Mouse (Mus musculus): Measurements from ENCODE around the gene Hist1h3f. TPM values are rescaled to one million over a fixed set of nuclear protein-coding genes. Genes with fewer than 3 reads are reported as not detected.

Hist1h3f gene
- polyA plus RNA-seq, 1 experiment from 2014 or later: 0.94 TPM

- no peak overlapping the region for H3K9ac ChIP-seq (replicated peaks; ENCODE audit: low read depth, low read length)
- 35% methylated on average over 9 of the region's 9 CpGs for whole genome bisulfite sequencing
- no peak overlapping the region for H3K4me3 ChIP-seq (ENCODE audit: low read depth, low read length)
- no peaks in the 10 kb centered on the region for H3K36me3 ChIP-seq (ENCODE audit: control insufficient read depth, insufficient read depth, low read length)
- no peak for ATAC-seq (ENCODE audit: insufficient number of reproducible peaks, insufficient read depth, low FRiP score, low read depth)
- no peaks in the 10 kb centered on the region for H3K9me3 ChIP-seq (ENCODE audit: control insufficient read depth, low read depth, low read length)
- peaks cover 22% of the 10 kb centered on the region; the same call in 1 of the 2 replicates for H3K4me1 ChIP-seq (ENCODE audit: control insufficient read depth, insufficient read depth, low read length)
- H3K27me3 ChIP-seq (ENCODE audit: control insufficient read depth, insufficient read depth, low read length): no peaks in the 10 kb centered on the region
- H3K4me2 ChIP-seq (replicated peaks; ENCODE audit: low read depth, low read length): peak overlapping the region; percentile 27
- H3K27ac ChIP-seq (ENCODE audit: low read length): no peak overlapping the region
Observed at GRCm38 (mm10) chr13:23502031-23502567, 41.8 kb upstream of the Hist1h3f start.

GRCm38 (mm10) chr13:23502916-23503315, 40.9 kb upstream of the Hist1h3f start:
- peaks cover 18% of the 10 kb centered on the region; the same call in 1 of the 2 replicates for H3K4me1 ChIP-seq (ENCODE audit: control insufficient read depth, insufficient read depth, low read length)
- H3K27ac ChIP-seq (ENCODE audit: low read length): no peak overlapping the region
- H3K9me3 ChIP-seq (ENCODE audit: control insufficient read depth, low read depth, low read length): no peaks in the 10 kb centered on the region
- H3K4me3 ChIP-seq (ENCODE audit: low read depth, low read length): no peak overlapping the region
- ATAC-seq (ENCODE audit: insufficient number of reproducible peaks, insufficient read depth, low FRiP score, low read depth): no peak
- 55% methylated on average over 4 of the region's 4 CpGs for WGBS
- no peaks in the 10 kb centered on the region for H3K36me3 ChIP-seq (ENCODE audit: control insufficient read depth, insufficient read depth, low read length)
- no peaks in the 10 kb centered on the region for H3K27me3 ChIP-seq (ENCODE audit: control insufficient read depth, insufficient read depth, low read length)
- H3K9ac ChIP-seq (replicated peaks; ENCODE audit: low read depth, low read length): no peak overlapping the region
- H3K4me2 ChIP-seq (replicated peaks; ENCODE audit: low read depth, low read length): no peak overlapping the region

- ATAC-seq (ENCODE audit: insufficient number of reproducible peaks, insufficient read depth, low FRiP score, low read depth): no peak
Observed at GRCm38 (mm10) chr13:23503797-23504196, 40.1 kb upstream of the Hist1h3f start.

DNA sequence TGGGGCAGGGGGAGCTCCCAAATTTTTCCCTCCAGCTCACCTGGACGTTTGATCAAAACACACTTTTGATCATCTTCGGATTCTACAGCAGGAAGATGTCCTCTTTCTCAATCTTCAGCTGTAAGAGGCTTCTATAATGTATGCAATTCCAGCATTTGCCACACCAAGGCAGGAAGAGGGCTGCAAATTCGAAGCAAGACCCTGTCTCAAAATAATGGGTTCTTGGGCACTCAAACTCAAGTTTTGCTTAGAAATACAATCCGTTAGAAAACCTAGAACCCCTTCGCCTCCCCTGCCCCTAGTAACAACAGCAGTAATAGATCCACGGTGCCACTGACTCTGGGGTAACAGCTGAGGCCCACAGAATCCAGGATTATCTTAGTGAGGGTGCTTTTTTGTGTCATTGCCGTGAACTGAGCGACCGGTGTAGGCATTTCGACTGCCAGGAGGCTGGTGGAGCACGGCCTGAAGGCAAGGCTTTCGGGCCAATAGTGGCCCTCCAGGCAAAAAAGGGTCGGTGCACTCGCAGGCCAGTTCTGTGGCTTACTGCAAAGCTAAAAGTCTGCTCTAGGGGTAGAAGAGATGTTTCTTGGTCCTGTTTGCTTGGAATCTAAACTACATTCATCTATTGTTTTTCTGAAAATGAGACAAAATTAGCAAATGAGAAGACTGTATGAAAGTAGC, 38.0 kb upstream of the Hist1h3f start:
- no peaks in the 10 kb centered on the region for H3K9me3 ChIP-seq (ENCODE audit: control insufficient read depth, low read depth, low read length)
- H3K27me3 ChIP-seq (ENCODE audit: control insufficient read depth, insufficient read depth, low read length): no peaks in the 10 kb centered on the region
- H3K4me2 ChIP-seq (replicated peaks; ENCODE audit: low read depth, low read length): peak overlapping the region; percentile 31
- 0 out of 2 replicates have a peak, but pooled peaks have one; percentile 24 for ATAC-seq (ENCODE audit: insufficient number of reproducible peaks, insufficient read depth, low FRiP score, low read depth)
- peak overlapping the region; percentile 18 for H3K4me3 ChIP-seq (ENCODE audit: low read depth, low read length)
- peaks cover 12% of the 10 kb centered on the region; the same call in 1 of the 2 replicates for H3K4me1 ChIP-seq (ENCODE audit: control insufficient read depth, insufficient read depth, low read length)
- H3K36me3 ChIP-seq (ENCODE audit: control insufficient read depth, insufficient read depth, low read length): no peaks in the 10 kb centered on the region
- WGBS: 14% methylated on average over 14 of the region's 14 CpGs
- H3K27ac ChIP-seq (ENCODE audit: low read length): no peak overlapping the region
- H3K9ac ChIP-seq (replicated peaks; ENCODE audit: low read depth, low read length): no peak overlapping the region

More at GRCm38 (mm10) chr13:23503797-23504196, 40.1 kb upstream of the Hist1h3f start:
- H3K27me3 ChIP-seq (ENCODE audit: control insufficient read depth, insufficient read depth, low read length): no peaks in the 10 kb centered on the region
- H3K4me2 ChIP-seq (replicated peaks; ENCODE audit: low read depth, low read length): peak overlapping the region; percentile 16; the same call in 1 of the 2 replicates
- no peak overlapping the region for H3K27ac ChIP-seq (ENCODE audit: low read length)
- H3K9me3 ChIP-seq (ENCODE audit: control insufficient read depth, low read depth, low read length): no peaks in the 10 kb centered on the region
- H3K4me3 ChIP-seq (ENCODE audit: low read depth, low read length): no peak overlapping the region
- H3K9ac ChIP-seq (replicated peaks; ENCODE audit: low read depth, low read length): no peak overlapping the region
- H3K4me1 ChIP-seq (ENCODE audit: control insufficient read depth, insufficient read depth, low read length): peaks cover 13% of the 10 kb centered on the region; the same call in 1 of the 2 replicates
- H3K36me3 ChIP-seq (ENCODE audit: control insufficient read depth, insufficient read depth, low read length): no peaks in the 10 kb centered on the region
- WGBS: 5% methylated on average over 9 of the region's 9 CpGs

DNA sequence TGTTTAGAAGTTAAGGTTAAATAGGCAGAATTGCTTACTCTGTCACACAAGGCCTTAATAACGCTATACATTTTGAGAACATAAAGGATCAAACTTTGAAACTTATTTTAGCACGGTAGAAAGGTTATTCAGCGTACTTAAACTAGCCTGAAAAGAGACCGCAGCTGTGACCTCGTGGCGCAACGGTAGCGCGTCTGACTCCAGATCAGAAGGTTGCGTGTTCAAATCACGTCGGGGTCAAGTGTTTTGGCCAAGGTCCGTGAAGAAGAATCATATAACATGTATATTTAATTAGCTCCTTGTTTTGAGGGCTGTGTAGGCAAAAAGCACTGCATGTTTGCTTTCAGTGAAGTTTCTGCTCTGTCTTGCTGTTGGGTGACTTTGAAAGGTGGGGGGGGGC, 37.5 kb upstream of the Hist1h3f start:
- WGBS: 18% methylated on average over 13 of the region's 13 CpGs
- ATAC-seq (ENCODE audit: insufficient number of reproducible peaks, insufficient read depth, low FRiP score, low read depth): peak; percentile 56; the same call in 1 of the 2 replicates
- H3K4me3 ChIP-seq (ENCODE audit: low read depth, low read length): peak overlapping the region; percentile 18

GRCm38 (mm10) chr13:23506819-23507515, 36.9 kb upstream of the Hist1h3f start:
- no peak for ATAC-seq (ENCODE audit: insufficient number of reproducible peaks, insufficient read depth, low FRiP score, low read depth)
- Histone ChIP-seq H3K4me3 (ENCODE audit: low read depth, low read length) (peak overlapping the region; percentile 18; the same call in 1 of the 2 replicates), H3K36me3 (ENCODE audit: control insufficient read depth, insufficient read depth, low read length) (no peaks in the 10 kb centered on the region), H3K27me3 (ENCODE audit: control insufficient read depth, insufficient read depth, low read length) (no peaks in the 10 kb centered on the region), H3K4me1 (ENCODE audit: control insufficient read depth, insufficient read depth, low read length) (peaks cover 12% of the 10 kb centered on the region; the same call in 1 of the 2 replicates), H3K27ac (ENCODE audit: low read length) (no peak overlapping the region), H3K9me3 (ENCODE audit: control insufficient read depth, low read depth, low read length) (no peaks in the 10 kb centered on the region), H3K9ac (replicated peaks; ENCODE audit: low read depth, low read length) (no peak overlapping the region), H3K4me2 (replicated peaks; ENCODE audit: low read depth, low read length) (no peak overlapping the region; the same call in 1 of the 2 replicates)
- WGBS: 38% methylated on average over 14 of the region's 14 CpGs

More for the DNA sequence above, 37.5 kb upstream of the Hist1h3f start:
- Histone ChIP-seq H3K4me2 (replicated peaks; ENCODE audit: low read depth, low read length) (peak overlapping the region; percentile 31), H3K9me3 (ENCODE audit: control insufficient read depth, low read depth, low read length) (no peaks in the 10 kb centered on the region), H3K27ac (ENCODE audit: low read length) (no peak overlapping the region), H3K9ac (replicated peaks; ENCODE audit: low read depth, low read length) (no peak overlapping the region), H3K36me3 (ENCODE audit: control insufficient read depth, insufficient read depth, low read length) (no peaks in the 10 kb centered on the region), H3K27me3 (ENCODE audit: control insufficient read depth, insufficient read depth, low read length) (no peaks in the 10 kb centered on the region), H3K4me1 (ENCODE audit: control insufficient read depth, insufficient read depth, low read length) (peaks cover 12% of the 10 kb centered on the region; the same call in 1 of the 2 replicates)

DNA sequence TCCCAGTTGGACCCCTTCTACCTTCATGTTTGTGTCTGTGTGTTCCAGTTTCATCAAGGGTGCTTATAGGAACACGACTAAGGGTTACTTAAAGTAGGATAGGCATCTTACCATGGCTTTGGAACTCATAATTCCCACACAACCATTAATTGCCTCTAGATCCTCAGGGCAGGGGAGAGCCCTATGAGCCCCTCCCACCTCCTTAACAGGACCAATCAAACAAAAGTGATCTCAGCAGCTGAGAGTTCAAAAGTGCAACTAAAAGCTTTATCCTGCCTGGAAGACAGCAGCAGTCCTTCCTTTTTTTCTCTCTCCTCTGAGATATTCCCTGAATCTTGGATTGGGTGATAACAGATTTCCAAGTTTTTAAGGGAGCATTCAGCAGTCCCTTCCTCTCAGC, 33.7 kb upstream of the Hist1h3f start:
- no peak for ATAC-seq (ENCODE audit: insufficient number of reproducible peaks, insufficient read depth, low FRiP score, low read depth)
- no peak overlapping the region for H3K27ac ChIP-seq (ENCODE audit: low read length)
- H3K36me3 ChIP-seq (ENCODE audit: control insufficient read depth, insufficient read depth, low read length): no peaks in the 10 kb centered on the region
- no peaks in the 10 kb centered on the region for H3K27me3 ChIP-seq (ENCODE audit: control insufficient read depth, insufficient read depth, low read length)
- WGBS: 17% methylated on average over 1 of the region's 1 CpGs
- no peaks in the 10 kb centered on the region for H3K9me3 ChIP-seq (ENCODE audit: control insufficient read depth, low read depth, low read length)
- H3K4me3 ChIP-seq (ENCODE audit: low read depth, low read length): no peak overlapping the region
- H3K4me2 ChIP-seq (replicated peaks; ENCODE audit: low read depth, low read length): no peak overlapping the region
- H3K4me1 ChIP-seq (ENCODE audit: control insufficient read depth, insufficient read depth, low read length): peaks cover 9% of the 10 kb centered on the region; the same call in 1 of the 2 replicates
- no peak overlapping the region for H3K9ac ChIP-seq (replicated peaks; ENCODE audit: low read depth, low read length)

DNA sequence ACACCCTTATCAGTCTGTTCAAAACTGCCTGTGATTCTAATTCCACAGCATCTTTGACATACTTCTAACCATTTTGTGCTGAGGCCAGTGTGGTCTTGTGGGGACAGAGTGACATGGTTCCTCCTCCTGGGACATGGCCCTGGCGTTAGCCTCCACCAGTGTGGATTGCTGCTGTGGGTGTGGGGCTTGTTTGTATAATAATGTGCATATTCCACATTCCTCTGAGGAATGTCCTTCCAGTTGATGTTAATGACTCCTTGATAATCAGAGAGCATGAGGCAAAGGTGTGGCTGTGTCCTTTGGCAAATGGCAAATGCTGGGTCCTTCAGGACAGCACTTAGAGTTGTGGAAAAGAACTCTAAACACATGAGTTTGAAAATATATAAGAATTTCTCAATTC, 30.3 kb upstream of the Hist1h3f start:
- Histone ChIP-seq H3K36me3 (ENCODE audit: control insufficient read depth, insufficient read depth, low read length) (no peaks in the 10 kb centered on the region), H3K9ac (replicated peaks; ENCODE audit: low read depth, low read length) (no peak overlapping the region), H3K4me3 (ENCODE audit: low read depth, low read length) (no peak overlapping the region), H3K4me1 (ENCODE audit: control insufficient read depth, insufficient read depth, low read length) (peaks cover 4% of the 10 kb centered on the region; the same call in 1 of the 2 replicates), H3K4me2 (replicated peaks; ENCODE audit: low read depth, low read length) (no peak overlapping the region), H3K27ac (ENCODE audit: low read length) (no peak overlapping the region), H3K9me3 (ENCODE audit: control insufficient read depth, low read depth, low read length) (no peaks in the 10 kb centered on the region), H3K27me3 (ENCODE audit: control insufficient read depth, insufficient read depth, low read length) (no peaks in the 10 kb centered on the region)
- WGBS: 93% methylated on average over 1 of the region's 1 CpGs
- ATAC-seq (ENCODE audit: insufficient number of reproducible peaks, insufficient read depth, low FRiP score, low read depth): no peak

Measured in stomach, embryonic 14.5 days (tissue).